Mouse (Mus musculus): ENCODE measurements around the gene Dnase2b. TPM values are rescaled to one million over a fixed set of nuclear protein-coding genes. Genes with fewer than 3 reads are reported as not detected.

Dnase2b gene
- polyA plus RNA-seq, 1 experiment from 2014 or later = not detected

GRCm38 (mm10) chr3:146540521-146541273 lies 74.7 kb downstream of the Dnase2b start:
- 83% methylated on average over 4 of the region's 4 CpGs for WGBS

GRCm38 (mm10) chr3:146534986-146535385 lies 80.4 kb downstream of the Dnase2b start:
- Histone ChIP-seq H3K4me2 (ENCODE audit: low read length) (no peak overlapping the region), H3K4me1 (replicated peaks; ENCODE audit: control insufficient read depth, insufficient read depth, low read length) (no peaks in the 10 kb centered on the region), H3K9me3 (ENCODE audit: control insufficient read depth, low read length) (no peaks in the 10 kb centered on the region), H3K36me3 (ENCODE audit: control insufficient read depth, insufficient read depth) (no peaks in the 10 kb centered on the region), H3K9ac (replicated peaks; ENCODE audit: low read depth, low read length) (no peak overlapping the region), H3K27me3 (replicated peaks; ENCODE audit: control insufficient read depth, insufficient read depth, low read length) (no peaks in the 10 kb centered on the region), H3K4me3 (replicated peaks; ENCODE audit: low read length) (no peak overlapping the region), H3K27ac (ENCODE audit: low read length) (no peak overlapping the region)
- WGBS = 46% methylated on average over 6 of the region's 6 CpGs
- ATAC-seq = no peak

More at GRCm38 (mm10) chr3:146540521-146541273, 74.7 kb downstream of the Dnase2b start:
- H3K9ac ChIP-seq (replicated peaks; ENCODE audit: low read depth, low read length) = no peak overlapping the region
- no peak overlapping the region for H3K4me3 ChIP-seq (replicated peaks; ENCODE audit: low read length)
- peaks cover 4% of the 10 kb centered on the region; the same call in 1 of the 2 replicates for H3K9me3 ChIP-seq (ENCODE audit: control insufficient read depth, low read length)
- no peak overlapping the region for H3K4me2 ChIP-seq (ENCODE audit: low read length)
- H3K36me3 ChIP-seq (ENCODE audit: control insufficient read depth, insufficient read depth) = no peaks in the 10 kb centered on the region
- ATAC-seq = no peak
- H3K4me1 ChIP-seq (replicated peaks; ENCODE audit: control insufficient read depth, insufficient read depth, low read length) = no peaks in the 10 kb centered on the region
- H3K27ac ChIP-seq (ENCODE audit: low read length) = no peak overlapping the region
- H3K27me3 ChIP-seq (replicated peaks; ENCODE audit: control insufficient read depth, insufficient read depth, low read length) = no peaks in the 10 kb centered on the region

Other genes with a start within 250 kb of the Dnase2b start
- gene Ssx2ip, start 211.0 kb downstream of the Dnase2b start, polyA plus RNA-seq (2015; fragmentation: Nextera tagmentation; extraction: Ambion mirVana) = 22.5 and 26.1 TPM in 2 replicates
- gene Ctbs, start 165.8 kb downstream of the Dnase2b start, polyA plus RNA-seq (2015; fragmentation: Nextera tagmentation; extraction: Ambion mirVana) = 4.0 and 4.2 TPM in 2 replicates
- gene Spata1, start 115.8 kb downstream of the Dnase2b start, polyA plus RNA-seq (2015; fragmentation: Nextera tagmentation; extraction: Ambion mirVana) = 4.0 and 7.4 TPM in 2 replicates
- 318 and 371 TPM in 2 replicates for gene Gng5, start 115.8 kb downstream of the Dnase2b start, polyA plus RNA-seq (2015; fragmentation: Nextera tagmentation; extraction: Ambion mirVana)
- gene Rpf1, start 94.2 kb downstream of the Dnase2b start, polyA plus RNA-seq (2015; fragmentation: Nextera tagmentation; extraction: Ambion mirVana) = 47.0 and 58.0 TPM in 2 replicates
- not detected in 2 replicates for gene Uox, start 45.2 kb downstream of the Dnase2b start, polyA plus RNA-seq (2015; fragmentation: Nextera tagmentation; extraction: Ambion mirVana)
- gene 4930503B20Rik, start 35.7 kb upstream of the Dnase2b start, polyA plus RNA-seq (2015; fragmentation: Nextera tagmentation; extraction: Ambion mirVana) = not detected in 2 replicates
- 0.63 and 0.83 TPM in 2 replicates for gene Samd13, start 70.0 kb upstream of the Dnase2b start, polyA plus RNA-seq (2015; fragmentation: Nextera tagmentation; extraction: Ambion mirVana)
- gene Prkacb, start 197.4 kb upstream of the Dnase2b start, polyA plus RNA-seq (2015; fragmentation: Nextera tagmentation; extraction: Ambion mirVana) = 190 and 195 TPM in 2 replicates
- 7.3 and 8.4 TPM in 2 replicates for gene Ttll7, start 236.8 kb upstream of the Dnase2b start, polyA plus RNA-seq (2015; fragmentation: Nextera tagmentation; extraction: Ambion mirVana)

All from forebrain, embryonic 16.5 days (tissue).